Mouse (Mus musculus) ES-Bruce4 (cell line): Measurements from ENCODE around the gene Olfr524.

Source experiments
- CTCF ChIP-seq: IDR thresholded peaks from one replicate; pipeline ENCODE4 v1.8.1; 2011; ENCODE audit warnings: low read depth, low read length
- POLR2A ChIP-seq: IDR thresholded peaks from one replicate; pipeline ENCODE4 v1.8.1; 2011; ENCODE audit warnings: low read length; ENCODE audit not compliant: insufficient read depth

DNA sequence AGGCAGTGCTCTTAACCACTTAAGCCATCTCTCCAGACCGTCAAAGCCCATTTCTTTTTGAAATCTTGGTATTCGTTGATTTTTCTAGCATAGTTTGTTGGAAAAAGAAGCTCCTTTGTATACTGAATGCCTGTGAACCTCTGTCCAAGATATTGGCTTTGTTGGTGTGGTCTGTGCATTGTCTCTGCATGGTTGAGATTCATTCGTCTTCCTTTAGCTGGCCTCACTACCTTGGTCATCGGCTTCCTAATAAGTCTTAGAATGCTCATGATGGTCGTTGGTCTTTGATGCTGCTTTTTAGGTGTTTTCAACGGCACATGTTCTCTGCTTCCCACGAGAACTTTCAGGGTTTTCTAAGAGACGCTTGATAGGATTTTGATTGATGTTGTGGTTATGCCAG is 9.8 kb downstream of the Olfr524 start:
- TF ChIP-seq CTCF (no peak), POLR2A (no peak)
